9 mouse cellular contexts compared by ENCODE assay signal in the genomic region with DNA sequence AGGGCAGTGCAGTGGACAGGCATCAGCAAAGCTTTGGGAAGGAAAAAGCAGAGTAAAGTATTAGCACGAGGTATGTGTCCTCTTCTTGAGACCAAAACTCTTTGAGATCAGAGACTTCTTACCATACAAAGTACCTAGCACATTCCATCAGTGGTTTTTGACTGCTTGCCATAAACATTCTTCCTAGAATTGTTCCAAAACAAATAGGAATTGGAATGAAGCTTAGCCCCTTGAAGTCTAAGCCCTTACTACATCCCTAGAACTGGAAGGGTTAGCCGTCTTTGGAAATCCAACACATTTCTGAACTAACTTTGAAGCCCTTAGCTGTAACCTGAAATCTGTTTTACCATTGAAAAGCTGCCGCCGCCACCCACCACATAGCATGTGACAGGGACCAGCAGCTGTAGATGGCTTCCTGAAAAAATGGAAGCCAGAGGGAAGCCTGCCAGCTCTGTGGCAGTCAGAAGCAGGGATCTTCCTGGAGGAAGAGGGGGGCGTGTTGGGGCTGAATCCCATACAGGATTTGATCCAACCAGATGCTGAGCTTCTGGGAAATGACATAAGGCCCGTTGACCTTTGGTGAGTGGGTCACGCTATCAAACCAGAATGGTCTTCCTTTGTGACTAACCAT. TPM values are rescaled to one million over a fixed set of nuclear protein-coding genes. Genes with fewer than 3 reads are reported as not detected.
DNase-seq lines count a peak whose midpoint lies in the region; ATAC-seq and TF ChIP-seq lines count a peak whose summit lies in the region.
"Had no signal": no experiment of that assay in that cellular context is flagged by ENCODE, and none has a peak within 500 bp of the region (broad histone marks: within the 10 kb centered on the region; RNA-seq: fewer than 3 reads in every experiment).

No protein-coding gene starts in this region.

- DNase-seq in kidney, adult 11 months = peak; percentile 54
- peak; percentile 59 to 77 for DNase-seq in layer of hippocampus, adult 8-10 months (ENCODE audit: low spot score in 2 of 2)
- peak; percentile 74 for DNase-seq in right cerebral cortex, postnatal 14 days
- DNase-seq in cerebellum, adult 2 months = no peak
- DNase-seq in yolk sac, embryonic 10.5 days (ENCODE audit: low spot score) = no peak

- no peak overlapping the region for H3K9ac ChIP-seq in kidney, embryonic 14.5 days (ENCODE audit: low read depth, low read length)
- H3K9ac ChIP-seq in heart, embryonic 13.5 days = no peak overlapping the region

- no peaks in the 10 kb centered on the region for H3K27me3 ChIP-seq in kidney, embryonic 14.5 days (ENCODE audit: control insufficient read depth, insufficient read depth, low read length)
- H3K27me3 ChIP-seq in heart, embryonic 13.5 days (replicated peaks) = no peaks in the 10 kb centered on the region
- H3K27me3 ChIP-seq in cerebellum, adult 2 months (ENCODE audit: control insufficient read depth, insufficient read depth, low read length) = no peaks in the 10 kb centered on the region

- ATAC-seq in kidney, embryonic 14.5 days (ENCODE audit: low FRiP score, low TSS enrichment) = no peak
- no peak for ATAC-seq in heart, embryonic 13.5 days (ENCODE audit: extremely low read depth, insufficient number of reproducible peaks, low FRiP score, low TSS enrichment)
- ATAC-seq in megakaryocyte progenitor cell, adult 5-6 weeks (replicated peaks; ENCODE audit: poor library complexity) = no peak

- TF ChIP-seq POLR2A in cerebellum, adult 2 months (IDR thresholded peaks at IDR 0.05; ENCODE audit: borderline replicate concordance, insufficient read depth, low read length) = no peak

- no peak overlapping the region for H3K4me3 ChIP-seq in kidney, embryonic 14.5 days (ENCODE audit: low read length)
- no peak overlapping the region for H3K4me3 ChIP-seq in heart, embryonic 13.5 days
- H3K4me3 ChIP-seq in cerebellum, adult 2 months (replicated peaks; ENCODE audit: insufficient read depth, low read depth, low read length) = no peak overlapping the region
- H3K4me3 ChIP-seq: erythroblast, embryonic 14.5 days had no signal

- no peak overlapping the region for H3K4me2 ChIP-seq in kidney, embryonic 14.5 days (replicated peaks; ENCODE audit: low read depth, low read length)
- no peak overlapping the region for H3K4me2 ChIP-seq in heart, embryonic 13.5 days

- TF ChIP-seq CTCF in cerebellum, adult 2 months (IDR thresholded peaks at IDR 0.05; ENCODE audit: borderline replicate concordance, insufficient read depth, low read depth, low read length) = no peak

- WGBS in kidney, embryonic 14.5 days = 79% methylated on average over 7 of the region's 7 CpGs
- WGBS in heart, embryonic 13.5 days = 65% methylated on average over 7 of the region's 7 CpGs
- WGBS in cerebellum, adult 2 months = 57% methylated on average over 7 of the region's 7 CpGs

- H3K4me1 ChIP-seq in kidney, embryonic 14.5 days (ENCODE audit: control insufficient read depth, insufficient read depth, low read length) = peaks cover 2% of the 10 kb centered on the region; the same call in 1 of the 2 replicates
- peaks cover 33% of the 10 kb centered on the region for H3K4me1 ChIP-seq in heart, embryonic 13.5 days
- no peaks in the 10 kb centered on the region for H3K4me1 ChIP-seq in cerebellum, adult 2 months (ENCODE audit: control insufficient read depth, insufficient read depth, low read length)

- H3K27ac ChIP-seq in kidney, embryonic 14.5 days (ENCODE audit: low read depth, low read length) = no peak overlapping the region; the same call in 1 of the 2 replicates
- peak overlapping the region; percentile 9; the same call in 1 of the 2 replicates for H3K27ac ChIP-seq in heart, embryonic 13.5 days (replicated peaks)
- H3K27ac ChIP-seq in cerebellum, adult 2 months (ENCODE audit: insufficient read depth, low read length) = no peak overlapping the region

- no peaks in the 10 kb centered on the region for H3K9me3 ChIP-seq in kidney, embryonic 14.5 days (ENCODE audit: control insufficient read depth, low read length)
- no peaks in the 10 kb centered on the region for H3K9me3 ChIP-seq in heart, embryonic 13.5 days

- H3K36me3 ChIP-seq in kidney, embryonic 14.5 days (ENCODE audit: control insufficient read depth, insufficient read depth, low read length) = peaks cover 16% of the 10 kb centered on the region; the same call in 1 of the 2 replicates
- H3K36me3 ChIP-seq in heart, embryonic 13.5 days = peaks cover 18% of the 10 kb centered on the region

RNA-seq across cellular contexts. Expression of gene Supt7l, which starts 34.5 kb away (rescaled TPM):
- 18.5 and 23.8 TPM in 2 replicates for polyA plus RNA-seq in kidney, embryonic 14.5 days (2014; fragmentation: Nextera tagmentation; extraction: Ambion mirVana)
- polyA plus RNA-seq in heart, embryonic 13.5 days (2015; fragmentation: Nextera tagmentation; extraction: Ambion mirVana) = 17.9 and 18.0 TPM in 2 replicates
- total RNA-seq in layer of hippocampus, adult 8-10 months (2022) = 10 to 100 TPM; 18.0 to 20.3 (median 19.2) TPM
- 17.1 and 17.9 TPM in 2 replicates for polyA plus RNA-seq in cerebellum, adult 2 months (2012; rRNA removed)
- total RNA-seq in megakaryocyte progenitor cell, adult 5-6 weeks (2015) = 17.0 and 18.2 TPM in 2 replicates
- total RNA-seq in megakaryocyte progenitor cell, adult 5-6 weeks (2017) = 19.2 and 20.1 TPM in 2 replicates

RNA-seq across cellular contexts. Expression of gene Mrpl33, which starts 34.6 kb away (rescaled TPM):
- 253 and 349 TPM in 2 replicates for polyA plus RNA-seq in kidney, embryonic 14.5 days (2014; fragmentation: Nextera tagmentation; extraction: Ambion mirVana)
- polyA plus RNA-seq in heart, embryonic 13.5 days (2015; fragmentation: Nextera tagmentation; extraction: Ambion mirVana) = 381 and 421 TPM in 2 replicates
- 100 to 1,000 TPM in 1 of 4 experiments, 10 to 100 TPM in 3; 87.4 to 102 (median 95.8) TPM for total RNA-seq in layer of hippocampus, adult 8-10 months (2022)
- polyA plus RNA-seq in cerebellum, adult 2 months (2012; rRNA removed) = 80.4 and 81.9 TPM in 2 replicates
- total RNA-seq in megakaryocyte progenitor cell, adult 5-6 weeks (2015) = 434 and 492 TPM in 2 replicates
- 218 and 315 TPM in 2 replicates for total RNA-seq in megakaryocyte progenitor cell, adult 5-6 weeks (2017)

RNA-seq across cellular contexts. Expression of gene Slc4a1ap, which starts 35.4 kb away (rescaled TPM):
- polyA plus RNA-seq in kidney, embryonic 14.5 days (2014; fragmentation: Nextera tagmentation; extraction: Ambion mirVana) = 31.1 and 31.2 TPM in 2 replicates
- polyA plus RNA-seq in heart, embryonic 13.5 days (2015; fragmentation: Nextera tagmentation; extraction: Ambion mirVana) = 21.3 and 22.8 TPM in 2 replicates
- 10 to 100 TPM; 49.5 to 55.8 (median 52.1) TPM for total RNA-seq in layer of hippocampus, adult 8-10 months (2022)
- polyA plus RNA-seq in cerebellum, adult 2 months (2012; rRNA removed) = 25.0 and 26.3 TPM in 2 replicates
- 65.8 and 65.9 TPM in 2 replicates for total RNA-seq in megakaryocyte progenitor cell, adult 5-6 weeks (2015)
- 46.5 and 48.9 TPM in 2 replicates for total RNA-seq in megakaryocyte progenitor cell, adult 5-6 weeks (2017)

Comparison
In these comparisons a context has a peak if more than half of its experiments do, and no peak if none do; other contexts are left out.
1. DNase-seq: peak in kidney, adult 11 months (single experiment), layer of hippocampus, adult 8-10 months (2 of 2) and right cerebral cortex, postnatal 14 days (single experiment); none in cerebellum, adult 2 months (0 of 2) and yolk sac, embryonic 10.5 days (single experiment).